Mouse (Mus musculus) heart, postnatal 0 days (tissue): ENCODE data around the gene Meis2. TPM values are rescaled to one million over a fixed set of nuclear protein-coding genes. Genes with fewer than 3 reads are reported as not detected.

Experiments
- ATAC-seq: fragments of 200-750 bp; cut with Nextera tagmentation; 2 replicates; pipeline ENCODE4 v1.8.0; 2017; ENCODE audit warnings: low read depth, moderate number of reproducible peaks, moderate library complexity; ENCODE audit not compliant: insufficient read depth
- DNase-seq: peaks from one replicate; pipeline ENCODE4 v3.0.0-alpha.2; 2016; ENCODE audit warnings: low spot score
- H3K27ac ChIP-seq: fragments of 300-500 bp; sonication (generic); 2 replicates; pipeline ENCODE4 v1.5.1; 2014; ENCODE audit warnings: low read depth, mild to moderate bottlenecking
- H3K27me3 ChIP-seq: fragments of 300-500 bp; sonication (generic); 2 replicates; pipeline ENCODE4 v1.6.1; 2014; ENCODE audit warnings: low read length, mixed read lengths; ENCODE audit not compliant: control insufficient read depth, insufficient read depth
- H3K36me3 ChIP-seq: fragments of 300-500 bp; sonication (generic); replicated peaks from 2 replicates; pipeline ENCODE4 v1.6.1; 2014; ENCODE audit warnings: low read length, mixed read lengths; ENCODE audit not compliant: control insufficient read depth, insufficient read depth
- H3K4me1 ChIP-seq: fragments of 300-500 bp; sonication (generic); 2 replicates; pipeline ENCODE4 v1.6.1; 2014; ENCODE audit warnings: antibody characterized with exemption; ENCODE audit not compliant: control insufficient read depth, insufficient read depth
- H3K4me2 ChIP-seq: fragments of 300-500 bp; sonication (generic); 2 replicates; pipeline ENCODE4 v1.6.1; 2014; ENCODE audit warnings: low read depth, mild to moderate bottlenecking, low read length, moderate library complexity
- H3K4me3 ChIP-seq: fragments of 300-500 bp; sonication (generic); 2 replicates; pipeline ENCODE4 v1.5.1; 2014; ENCODE audit warnings: low read depth, low read length
- H3K9ac ChIP-seq: fragments of 300-500 bp; sonication (generic); replicated peaks from 2 replicates; pipeline ENCODE4 v1.6.1; 2014; ENCODE audit warnings: low read depth, low read length, mixed read lengths
- H3K9me3 ChIP-seq: fragments of 300-500 bp; sonication (generic); replicated peaks from 2 replicates; pipeline ENCODE4 v1.6.1; 2016; ENCODE audit warnings: low read length; ENCODE audit not compliant: control insufficient read depth
- CTCF ChIP-seq: IDR thresholded peaks from 2 replicates; pipeline ENCODE4 v1.5.1; 2016; ENCODE audit warnings: antibody characterized with exemption, control low read depth, low read depth
- EP300 ChIP-seq: IDR thresholded peaks from 2 replicates; pipeline ENCODE4 v1.6.1; 2016; ENCODE audit warnings: antibody characterized with exemption, low read depth
- WGBS: fragments of 180-500 bp; shearing (Covaris S2); extraction: QIAGEN DNeasy Blood & Tissue Kit; methylation state at CpG from one replicate; pipeline ENCODE4 v1.1.7; 2014; 5-methylcytosine and 5-hydroxymethylcytosine counted together
- polyA plus RNA-seq: library from polyadenylated mRNA; unstranded; fragments of >200 nt; fragmentation: Nextera tagmentation; extraction: Ambion mirVana; gene quantifications from 2 replicates; pipeline ENCODE4 v1.2.1, GENCODE M21; 2015
- total RNA-seq: library from RNA; depleted of rRNA; stranded (reverse); fragments of >200 nt; gene quantifications from 2 replicates; pipeline ENCODE4 v1.2.3, GENCODE M21; 2014; ENCODE audit warnings: low replicate concordance

The Meis2 gene
- total and polyA plus RNA-seq, 2 experiments from 2014 or later: 15.4 to 42.2 TPM

GRCm38 (mm10) chr2:116074726-116075440 is 9.2 kb upstream of the Meis2 start:
- ATAC-seq: no peak

GRCm38 (mm10) chr2:116074061-116074460 is 8.4 kb upstream of the Meis2 start:
- H3K9me3 ChIP-seq: no peaks in the 10 kb centered on the region
- DNase-seq (no peak), ATAC-seq (no peak)
- H3K36me3 ChIP-seq: no peaks in the 10 kb centered on the region
- H3K27ac ChIP-seq: no peak overlapping the region
- H3K4me3 ChIP-seq: no peak overlapping the region
- H3K4me2 ChIP-seq: no peak overlapping the region
- no peak overlapping the region for H3K9ac ChIP-seq
- H3K4me1 ChIP-seq: 0 out of 2 replicates have a peak, but pooled peaks cover 3% of the 10 kb centered on the region
- H3K27me3 ChIP-seq: peaks cover 5% of the 10 kb centered on the region; the same call in 1 of the 2 replicates
- WGBS: 68% methylated on average over 3 of the region's 3 CpGs
- TF ChIP-seq EP300: no peak
- TF ChIP-seq CTCF: no peak

More at GRCm38 (mm10) chr2:116074726-116075440, 9.2 kb upstream of the Meis2 start:
- Histone ChIP-seq H3K27me3 (peaks cover 5% of the 10 kb centered on the region; the same call in 1 of the 2 replicates), H3K9ac (peak overlapping the region; percentile 40; the same call in 1 of the 2 replicates), H3K4me1 (0 out of 2 replicates have a peak, but pooled peaks cover 3% of the 10 kb centered on the region), H3K4me3 (peak overlapping the region; percentile 64), H3K9me3 (no peaks in the 10 kb centered on the region), H3K27ac (no peak overlapping the region), H3K36me3 (no peaks in the 10 kb centered on the region), H3K4me2 (peak overlapping the region; percentile 84)
- TF ChIP-seq EP300 (no peak), CTCF (no peak)
- DNase-seq: no peak
- WGBS: 41% methylated on average over 17 of the region's 17 CpGs

GRCm38 (mm10) chr2:116073311-116073904 is 7.8 kb upstream of the Meis2 start:
- H3K27me3 ChIP-seq: peaks cover 5% of the 10 kb centered on the region; the same call in 1 of the 2 replicates
- TF ChIP-seq EP300 (no peak), CTCF (no peak)
- H3K9ac ChIP-seq: no peak overlapping the region
- H3K27ac ChIP-seq: no peak overlapping the region
- 0 out of 2 replicates have a peak, but pooled peaks cover 3% of the 10 kb centered on the region for H3K4me1 ChIP-seq
- ATAC-seq (no peak), DNase-seq (no peak)
- H3K36me3 ChIP-seq: no peaks in the 10 kb centered on the region
- H3K4me3 ChIP-seq: no peak overlapping the region
- 70% methylated on average over 9 of the region's 9 CpGs for WGBS
- H3K9me3 ChIP-seq: no peaks in the 10 kb centered on the region
- H3K4me2 ChIP-seq: no peak overlapping the region

GRCm38 (mm10) chr2:116072706-116073105 is 7.1 kb upstream of the Meis2 start:
- no peak overlapping the region for H3K27ac ChIP-seq
- no peak for ATAC-seq
- TF ChIP-seq CTCF (no peak), EP300 (no peak)

GRCm38 (mm10) chr2:116072321-116072640 is 6.6 kb upstream of the Meis2 start:
- Histone ChIP-seq H3K9me3 (no peaks in the 10 kb centered on the region), H3K27me3 (peaks cover 5% of the 10 kb centered on the region; the same call in 1 of the 2 replicates), H3K9ac (no peak overlapping the region; the same call in 1 of the 2 replicates), H3K36me3 (no peaks in the 10 kb centered on the region), H3K27ac (no peak overlapping the region), H3K4me3 (peak overlapping the region; percentile 48), H3K4me1 (0 out of 2 replicates have a peak, but pooled peaks cover 3% of the 10 kb centered on the region), H3K4me2 (peak overlapping the region; percentile 86)
- DNase-seq (peak; percentile 11), ATAC-seq (no peak)
- TF ChIP-seq EP300 (no peak), CTCF (no peak)
- 17% methylated on average over 13 of the region's 13 CpGs for WGBS

More at GRCm38 (mm10) chr2:116072706-116073105, 7.1 kb upstream of the Meis2 start:
- Histone ChIP-seq H3K36me3 (no peaks in the 10 kb centered on the region), H3K9me3 (no peaks in the 10 kb centered on the region), H3K9ac (no peak overlapping the region), H3K4me1 (0 out of 2 replicates have a peak, but pooled peaks cover 3% of the 10 kb centered on the region), H3K4me3 (peak overlapping the region; percentile 48; the same call in 1 of the 2 replicates), H3K27me3 (peaks cover 5% of the 10 kb centered on the region; the same call in 1 of the 2 replicates), H3K4me2 (peak overlapping the region; percentile 86; the same call in 1 of the 2 replicates)
- DNase-seq: no peak
- 40% methylated on average over 5 of the region's 5 CpGs for WGBS
